Mouse (Mus musculus): Measurements from ENCODE around the gene Klhl32. TPM values are rescaled to one million over a fixed set of nuclear protein-coding genes. Genes with fewer than 3 reads are reported as not detected.
A peak's percentile ranks its signal among the peaks of the same experiment; 100 is the strongest.

The Klhl32 gene
- total and polyA plus RNA-seq, 3 experiments: 0.03 TPM; not detected in 2

GRCm38 (mm10) chr4:24720834-24721233 is 130.1 kb downstream of the Klhl32 start:
- Histone ChIP-seq H3K36me3 (ENCODE audit: control insufficient read depth in 1 of 2, insufficient read depth in 2 of 2, low read length in 2 of 2) (no peaks in the 10 kb centered on the region), H3K4me1 (ENCODE audit: control insufficient read depth in 1 of 2, insufficient read depth in 2 of 2, low read length in 2 of 2) (no peaks in the 10 kb centered on the region), H3K27me3 (ENCODE audit: control insufficient read depth in 1 of 2, insufficient read depth in 2 of 2, low read length in 2 of 2) (peaks cover 0 to 5% of the 10 kb centered on the region in 2 experiments; a peak in 2 of 4 replicates), H3K9ac (ENCODE audit: control insufficient read depth, low read depth, low read length, poor library complexity, severe bottlenecking) (no peak overlapping the region), H3K27ac (ENCODE audit: control insufficient read depth, low read depth, low read length) (no peak overlapping the region), H3K79me2 (ENCODE audit: control insufficient read depth, insufficient read depth, low read length, poor library complexity) (no peaks in the 10 kb centered on the region), H3K9me3 (replicated peaks; ENCODE audit: insufficient read depth, low read length) (no peaks in the 10 kb centered on the region), H3K4me3 (ENCODE audit: control insufficient read depth in 1 of 2, insufficient read depth in 1 of 2, low read depth in 2 of 2, low read length in 2 of 2) (no peak overlapping the region)
- TF ChIP-seq RAD21 (IDR thresholded peaks at IDR 0.05; ENCODE audit: low read depth, low read length) (peak; percentile 68), ETS1 (IDR thresholded peaks at IDR 0.05; ENCODE audit: low read depth, low read length) (no peak), MYC (IDR thresholded peaks at IDR 0.05; ENCODE audit: low read depth, low read length) (no peak), MEF2A (IDR thresholded peaks at IDR 0.05; ENCODE audit: extremely low read depth, insufficient replicate concordance, low read depth, low read length, poor library complexity, severe bottlenecking) (no peak), TBP (IDR thresholded peaks at IDR 0.05; ENCODE audit: low read depth, low read length) (no peak), CHD1 (IDR thresholded peaks at IDR 0.05; ENCODE audit: low read depth, low read length) (no peak), ELF1 (IDR thresholded peaks at IDR 0.05; ENCODE audit: low read depth, low read length) (no peak), TAL1 (IDR thresholded peaks at IDR 0.05; ENCODE audit: low read length) (no peak), ZMIZ1 (IDR thresholded peaks at IDR 0.05; ENCODE audit: low read depth, low read length) (no peak), MYB (IDR thresholded peaks at IDR 0.05; ENCODE audit: low read depth, low read length) (no peak), USF1 (IDR thresholded peaks at IDR 0.05; ENCODE audit: low read depth, low read length) (no peak), BHLHE40 (IDR thresholded peaks at IDR 0.05; ENCODE audit: borderline replicate concordance, low read depth, low read length) (no peak), JUND (IDR thresholded peaks at IDR 0.05; ENCODE audit: low read depth, low read length) (no peak), ZNF384 (IDR thresholded peaks at IDR 0.05; ENCODE audit: low read depth, low read length) (no peak), TCF12 (IDR thresholded peaks at IDR 0.05; ENCODE audit: low read depth, low read length) (no peak), SMC3 (IDR thresholded peaks at IDR 0.05; ENCODE audit: low read depth, low read length) (peak; percentile 81), NELFE (IDR thresholded peaks at IDR 0.05; ENCODE audit: low read depth, low read length) (no peak), ZKSCAN1 (IDR thresholded peaks at IDR 0.05; ENCODE audit: low read depth, low read length) (no peak), SIN3A (IDR thresholded peaks at IDR 0.05; ENCODE audit: low read length) (no peak), E2F4 (IDR thresholded peaks at IDR 0.05; ENCODE audit: borderline replicate concordance, low read depth, low read length) (no peak), CHD2 (IDR thresholded peaks at IDR 0.05; ENCODE audit: low read length) (no peak), CTCF (IDR thresholded peaks at IDR 0.05 in 2 of 3, conservative IDR thresholded peaks at IDR 0.05 in 1 of 3; ENCODE audit: control insufficient read depth in 1 of 3, insufficient read depth in 1 of 3, low read depth in 2 of 3, low read length in 3 of 3, poor library complexity in 1 of 3, severe bottlenecking in 1 of 3) (peak in 2 of 3 experiments; percentile 11 to 66; a peak in 2 of 6 replicates), MAZ (IDR thresholded peaks at IDR 0.05; ENCODE audit: low read depth, low read length) (no peak), ZC3H11A (IDR thresholded peaks at IDR 0.05; ENCODE audit: low read depth, low read length) (peak; percentile 52; the same call in 1 of the 2 replicates)
- DNase-seq (ENCODE audit: low read depth, low spot score): peak; percentile 36
